Mouse (Mus musculus): ENCODE data around the gene Gorasp2. TPM values are rescaled to one million over a fixed set of nuclear protein-coding genes. Genes with fewer than 3 reads are reported as not detected.

The Gorasp2 gene
- polyA plus RNA-seq, 1 experiment from 2014 or later, result 159 TPM

DNA sequence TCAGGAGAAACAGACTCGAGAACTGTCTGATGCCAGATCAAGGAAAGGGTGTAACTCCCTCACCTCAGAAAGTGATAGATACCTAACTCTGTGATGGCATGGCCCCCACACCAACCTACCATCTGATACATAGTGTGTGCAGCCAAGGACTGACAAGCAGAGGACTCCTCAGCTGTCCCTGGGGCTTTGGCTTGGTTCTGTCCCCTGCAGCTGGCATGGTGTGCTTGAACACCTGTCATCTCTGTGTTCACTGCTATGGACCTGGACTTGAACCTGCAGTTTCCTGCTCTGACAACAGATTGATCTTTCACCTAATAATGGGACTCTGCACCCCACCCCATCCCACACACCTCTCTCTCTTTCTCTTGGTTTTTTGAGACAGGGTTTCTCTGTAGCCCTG lies 29.0 kb upstream of the Gorasp2 start:
- Histone ChIP-seq H3K9me3 (replicated peaks) (peaks cover 10% of the 10 kb centered on the region; the same call in 1 of the 2 replicates), H3K36me3 (no peaks in the 10 kb centered on the region), H3K27ac (replicated peaks) (no peak overlapping the region), H3K4me1 (peaks cover 11% of the 10 kb centered on the region), H3K27me3 (ENCODE audit: low read depth, poor library complexity, severe bottlenecking) (no peaks in the 10 kb centered on the region), H3K4me3 (no peak overlapping the region)
- WGBS, result 88% methylated on average over 1 of the region's 1 CpGs
- no peak for DNase-seq (ENCODE audit: low spot score)

DNA sequence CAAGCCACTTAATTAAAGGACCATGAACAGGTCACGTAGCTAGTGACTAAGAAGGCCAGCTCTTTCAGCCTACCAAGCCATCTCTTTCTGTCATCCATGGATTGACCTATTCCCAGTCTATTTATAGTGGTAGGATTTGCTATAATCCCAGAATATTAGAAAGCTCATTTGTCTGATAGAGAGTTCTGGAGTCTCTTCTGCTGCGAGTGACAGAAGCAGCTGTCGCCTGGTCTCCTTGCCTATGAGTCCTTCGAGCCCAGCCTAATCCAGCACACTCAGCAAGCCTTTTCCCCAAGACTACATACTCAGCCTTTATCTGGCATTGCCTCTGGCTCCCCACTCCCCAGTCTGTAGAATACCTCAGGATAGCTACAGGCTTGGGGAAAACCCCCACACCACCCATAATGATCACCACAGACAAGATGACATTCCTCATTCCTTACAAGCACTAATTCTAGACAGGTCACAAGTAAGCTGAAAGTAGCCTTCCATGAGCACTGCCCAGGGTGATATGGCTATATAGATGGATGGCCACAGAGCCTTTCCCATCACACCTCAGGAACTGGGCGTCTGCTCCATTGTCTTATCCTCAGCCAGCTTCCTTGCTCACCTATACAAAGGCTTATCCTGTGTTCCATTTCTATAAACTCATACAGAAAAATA lies 27.2 kb upstream of the Gorasp2 start:
- Histone ChIP-seq H3K27ac (replicated peaks) (no peak overlapping the region), H3K36me3 (no peaks in the 10 kb centered on the region), H3K27me3 (ENCODE audit: low read depth, poor library complexity, severe bottlenecking) (no peaks in the 10 kb centered on the region), H3K4me1 (peaks cover 9% of the 10 kb centered on the region), H3K4me3 (no peak overlapping the region), H3K9me3 (replicated peaks) (peaks cover 13% of the 10 kb centered on the region; the same call in 1 of the 2 replicates)
- no peak for DNase-seq (ENCODE audit: low spot score)
- WGBS, result 92% methylated on average over 5 of the region's 5 CpGs

DNA sequence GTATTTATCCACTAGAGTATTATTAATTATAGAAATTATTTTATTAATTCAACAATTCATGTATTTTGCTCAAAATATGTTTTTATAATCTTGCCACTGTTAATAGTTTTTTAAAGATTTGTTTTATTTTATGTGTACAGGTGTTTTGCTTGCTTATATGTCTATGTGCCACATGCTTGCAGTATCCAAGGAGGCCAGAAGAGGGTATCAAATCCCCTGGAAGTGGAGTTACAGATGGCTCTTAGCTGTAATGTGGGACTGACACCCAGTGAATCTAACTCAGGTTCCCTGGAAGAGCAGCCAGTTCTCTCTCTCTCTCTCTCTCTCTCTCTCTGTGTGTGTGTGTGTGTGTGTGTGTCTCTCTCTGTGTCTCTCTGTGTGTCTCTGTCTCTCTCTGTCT lies 20.4 kb upstream of the Gorasp2 start:
- no peak overlapping the region for H3K27ac ChIP-seq (replicated peaks)
- H3K4me3 ChIP-seq, result no peak overlapping the region
- H3K36me3 ChIP-seq, result no peaks in the 10 kb centered on the region
- peaks cover 13% of the 10 kb centered on the region; the same call in 1 of the 2 replicates for H3K9me3 ChIP-seq (replicated peaks)
- no peak for DNase-seq (ENCODE audit: low spot score)
- peaks cover 11% of the 10 kb centered on the region for H3K4me1 ChIP-seq
- H3K27me3 ChIP-seq (ENCODE audit: low read depth, poor library complexity, severe bottlenecking), result no peaks in the 10 kb centered on the region

- H3K27ac ChIP-seq (replicated peaks), result 0 out of 2 replicates have a peak overlapping the region, but pooled peaks have one; percentile 9
- no peak overlapping the region for H3K4me3 ChIP-seq
- H3K36me3 ChIP-seq, result no peaks in the 10 kb centered on the region
- peaks cover 17% of the 10 kb centered on the region for H3K4me1 ChIP-seq
- H3K9me3 ChIP-seq (replicated peaks), result no peaks in the 10 kb centered on the region
- no peak for DNase-seq (ENCODE audit: low spot score)
- 69% methylated on average over 16 of the region's 16 CpGs for WGBS
- H3K27me3 ChIP-seq (ENCODE audit: low read depth, poor library complexity, severe bottlenecking), result no peaks in the 10 kb centered on the region
These were observed 18.3 kb upstream of the Gorasp2 start for GRCm38 (mm10) chr2:70642971-70643565.

GRCm38 (mm10) chr2:70645266-70645780 lies 16.1 kb upstream of the Gorasp2 start:
- no peak for DNase-seq (ENCODE audit: low spot score)
- no peaks in the 10 kb centered on the region for H3K36me3 ChIP-seq
- H3K9me3 ChIP-seq (replicated peaks), result no peaks in the 10 kb centered on the region
- WGBS, result 89% methylated on average over 6 of the region's 6 CpGs
- no peak overlapping the region for H3K27ac ChIP-seq (replicated peaks)
- H3K27me3 ChIP-seq (ENCODE audit: low read depth, poor library complexity, severe bottlenecking), result no peaks in the 10 kb centered on the region
- H3K4me3 ChIP-seq, result no peak overlapping the region
- H3K4me1 ChIP-seq, result peaks cover 19% of the 10 kb centered on the region

GRCm38 (mm10) chr2:70647681-70648080 lies 13.7 kb upstream of the Gorasp2 start:
- H3K9me3 ChIP-seq (replicated peaks), result no peaks in the 10 kb centered on the region
- no peaks in the 10 kb centered on the region for H3K27me3 ChIP-seq (ENCODE audit: low read depth, poor library complexity, severe bottlenecking)
- peaks cover 22% of the 10 kb centered on the region for H3K4me1 ChIP-seq
- no peak overlapping the region for H3K27ac ChIP-seq (replicated peaks)
- 43% methylated on average over 4 of the region's 4 CpGs for WGBS
- no peaks in the 10 kb centered on the region for H3K36me3 ChIP-seq
- no peak for DNase-seq (ENCODE audit: low spot score)
- no peak overlapping the region for H3K4me3 ChIP-seq

GRCm38 (mm10) chr2:70648271-70648670 lies 13.1 kb upstream of the Gorasp2 start:
- DNase-seq (ENCODE audit: low spot score), result no peak
- Histone ChIP-seq H3K27ac (replicated peaks) (no peak overlapping the region), H3K4me3 (no peak overlapping the region), H3K9me3 (replicated peaks) (no peaks in the 10 kb centered on the region), H3K4me1 (peaks cover 16% of the 10 kb centered on the region), H3K36me3 (no peaks in the 10 kb centered on the region), H3K27me3 (ENCODE audit: low read depth, poor library complexity, severe bottlenecking) (no peaks in the 10 kb centered on the region)
- WGBS, result 91% methylated on average over 5 of the region's 5 CpGs

- H3K4me1 ChIP-seq, result peaks cover 11% of the 10 kb centered on the region
- no peaks in the 10 kb centered on the region for H3K9me3 ChIP-seq (replicated peaks)
- H3K27ac ChIP-seq (replicated peaks), result no peak overlapping the region
- DNase-seq (ENCODE audit: low spot score), result no peak
- no peak overlapping the region for H3K4me3 ChIP-seq
- H3K27me3 ChIP-seq (ENCODE audit: low read depth, poor library complexity, severe bottlenecking), result no peaks in the 10 kb centered on the region
- H3K36me3 ChIP-seq, result no peaks in the 10 kb centered on the region
- WGBS, result 86% methylated on average over 4 of the region's 4 CpGs
These were observed 11.9 kb upstream of the Gorasp2 start for GRCm38 (mm10) chr2:70649471-70649870.

- no peak for DNase-seq (ENCODE audit: low spot score)
- H3K4me3 ChIP-seq, result no peak overlapping the region
- peaks cover 11% of the 10 kb centered on the region for H3K4me1 ChIP-seq
- no peaks in the 10 kb centered on the region for H3K36me3 ChIP-seq
- no peaks in the 10 kb centered on the region for H3K9me3 ChIP-seq (replicated peaks)
- H3K27ac ChIP-seq (replicated peaks), result no peak overlapping the region
- H3K27me3 ChIP-seq (ENCODE audit: low read depth, poor library complexity, severe bottlenecking), result no peaks in the 10 kb centered on the region
- WGBS, result 73% methylated on average over 6 of the region's 6 CpGs
These were observed 9.6 kb upstream of the Gorasp2 start for GRCm38 (mm10) chr2:70651820-70652219.

DNA sequence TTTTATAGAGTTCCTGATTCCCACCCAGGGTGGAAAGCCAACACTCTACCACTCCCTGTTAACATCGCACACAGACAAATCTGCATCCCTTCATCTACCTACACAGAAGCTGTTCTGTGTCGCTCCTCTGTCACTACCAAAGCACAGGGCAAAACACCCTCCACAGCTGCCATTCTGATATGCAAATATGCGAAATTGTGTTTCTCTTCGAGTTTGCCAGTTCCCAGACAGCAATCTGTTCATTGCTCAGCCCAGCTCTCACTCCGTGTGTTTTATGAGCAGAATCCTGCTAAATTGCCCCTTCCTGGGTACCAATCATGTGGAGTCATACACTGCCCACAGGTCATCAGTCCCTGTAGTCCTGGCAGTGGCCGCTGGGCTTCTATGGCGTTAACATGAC lies 4.3 kb upstream of the Gorasp2 start:
- H3K27ac ChIP-seq (replicated peaks), result no peak overlapping the region
- no peak overlapping the region for H3K4me3 ChIP-seq
- 75% methylated on average over 7 of the region's 7 CpGs for WGBS
- H3K27me3 ChIP-seq (ENCODE audit: low read depth, poor library complexity, severe bottlenecking), result no peaks in the 10 kb centered on the region
- peaks cover 7% of the 10 kb centered on the region for H3K4me1 ChIP-seq
- no peaks in the 10 kb centered on the region for H3K9me3 ChIP-seq (replicated peaks)
- DNase-seq (ENCODE audit: low spot score), result no peak
- H3K36me3 ChIP-seq, result no peaks in the 10 kb centered on the region

GRCm38 (mm10) chr2:70661715-70662495 lies 529 bp downstream of the Gorasp2 start, which contains the start of gene Gm26558:
Gene Gm26558 (minus strand): TSS chr2:70662108.
- Histone ChIP-seq H3K9me3 (replicated peaks) (no peaks in the 10 kb centered on the region), H3K36me3 (peaks cover 14% of the 10 kb centered on the region), H3K27me3 (ENCODE audit: low read depth, poor library complexity, severe bottlenecking) (no peaks in the 10 kb centered on the region), H3K27ac (replicated peaks) (peak within 1 kb of the TSS; percentile 93), H3K4me1 (peaks cover 23% of the 10 kb centered on the region), H3K4me3 (peak within 1 kb of the TSS; percentile 92)
- DNase-seq (ENCODE audit: low spot score), result no peak
- under 1% methylated on average over 54 of the region's 54 CpGs for WGBS

DNA sequence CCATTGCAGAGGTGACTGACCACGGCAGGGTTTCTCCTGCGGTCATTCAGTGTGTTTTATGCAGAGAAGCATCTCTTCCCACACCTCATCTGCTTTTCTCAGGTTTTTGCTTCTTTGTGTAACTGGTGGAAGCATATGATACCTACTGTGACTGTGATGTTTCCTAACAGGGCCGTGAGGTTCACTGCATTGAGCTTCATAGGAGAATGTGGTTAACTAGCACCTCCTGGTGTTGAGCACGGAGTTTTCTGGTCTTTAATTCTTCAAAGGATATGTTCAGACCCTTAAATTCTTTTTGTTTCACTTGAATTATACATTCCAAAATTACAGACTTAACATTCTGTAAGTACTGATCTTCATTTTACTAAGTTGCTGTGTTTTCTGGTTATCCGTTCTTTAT lies 2.4 kb downstream of the Gorasp2 start:
- H3K4me1 ChIP-seq, result peaks cover 23% of the 10 kb centered on the region
- H3K36me3 ChIP-seq, result peaks cover 14% of the 10 kb centered on the region
- H3K4me3 ChIP-seq, result no peak overlapping the region
- WGBS, result 89% methylated on average over 5 of the region's 5 CpGs
- H3K27ac ChIP-seq (replicated peaks), result no peak overlapping the region
- no peaks in the 10 kb centered on the region for H3K9me3 ChIP-seq (replicated peaks)
- no peak for DNase-seq (ENCODE audit: low spot score)
- H3K27me3 ChIP-seq (ENCODE audit: low read depth, poor library complexity, severe bottlenecking), result no peaks in the 10 kb centered on the region

- no peak for DNase-seq (ENCODE audit: low spot score)
- Histone ChIP-seq H3K27me3 (ENCODE audit: low read depth, poor library complexity, severe bottlenecking) (no peaks in the 10 kb centered on the region), H3K27ac (replicated peaks) (no peak overlapping the region), H3K36me3 (peaks cover 14% of the 10 kb centered on the region), H3K9me3 (replicated peaks) (no peaks in the 10 kb centered on the region), H3K4me1 (peaks cover 17% of the 10 kb centered on the region), H3K4me3 (no peak overlapping the region)
- 94% methylated on average over 7 of the region's 7 CpGs for WGBS
These were observed 5.6 kb downstream of the Gorasp2 start for GRCm38 (mm10) chr2:70667016-70667415.

All from midbrain, embryonic 10.5 days (tissue).